Mouse (Mus musculus) thymus, postnatal 4 days (tissue): ENCODE measurements around the gene Qrsl1.
"Not testable (repeated sequence)": the region's sequence is repeated elsewhere in the genome, so short reads cannot be mapped to it uniquely, and the experiment has no call there.

ENCODE experiments used
- DNase-seq: peaks from one replicate; pipeline ENCODE4 v3.0.0; 2021

Gene Qrsl1

GRCm38 (mm10) chr10:43901578-43902194 is at the start of gene Qrsl1, which contains the start of gene Rtn4ip1:
TSS of gene Qrsl1 (minus strand) at chr10:43901745.
TSS of gene Rtn4ip1 (plus strand) at chr10:43901807.
- peak; percentile 93 for DNase-seq

GRCm38 (mm10) chr10:43945435-43945834 is 43.9 kb upstream of the Qrsl1 start:
- no peak for DNase-seq

- no peak for DNase-seq
Measured at GRCm38 (mm10) chr10:43943736-43944135, 42.2 kb upstream of the Qrsl1 start.

GRCm38 (mm10) chr10:43939136-43939662 is 37.7 kb upstream of the Qrsl1 start:
- DNase-seq, result no peak

GRCm38 (mm10) chr10:43928596-43928995 is 27.1 kb upstream of the Qrsl1 start:
- DNase-seq, result no peak

- no peak for DNase-seq
Measured at GRCm38 (mm10) chr10:43927736-43928135, 26.2 kb upstream of the Qrsl1 start.

- not testable (repeated sequence) for DNase-seq
Measured at GRCm38 (mm10) chr10:43925776-43926175, 24.2 kb upstream of the Qrsl1 start.

- DNase-seq, result no peak
Measured at GRCm38 (mm10) chr10:43923096-43923495, 21.6 kb upstream of the Qrsl1 start.

- DNase-seq, result peak; percentile 94
Measured at GRCm38 (mm10) chr10:43918696-43919608, 17.4 kb upstream of the Qrsl1 start.

GRCm38 (mm10) chr10:43916737-43917136 is 15.2 kb upstream of the Qrsl1 start:
- DNase-seq, result no peak

GRCm38 (mm10) chr10:43916181-43916580 is 14.6 kb upstream of the Qrsl1 start:
- no peak for DNase-seq

GRCm38 (mm10) chr10:43912236-43912635 is 10.7 kb upstream of the Qrsl1 start:
- DNase-seq, result no peak

- DNase-seq, result no peak
Measured at GRCm38 (mm10) chr10:43910873-43911142, 9.3 kb upstream of the Qrsl1 start.

GRCm38 (mm10) chr10:43910032-43910872 is 8.7 kb upstream of the Qrsl1 start:
- DNase-seq, result no peak

GRCm38 (mm10) chr10:43904569-43904968 is 3.0 kb upstream of the Qrsl1 start:
- DNase-seq, result no peak

- peak; percentile 17 for DNase-seq
Measured at GRCm38 (mm10) chr10:43900883-43901570, 518 bp downstream of the Qrsl1 start.

GRCm38 (mm10) chr10:43898276-43898675 is 3.3 kb downstream of the Qrsl1 start:
- DNase-seq, result no peak

- no peak for DNase-seq
Measured at GRCm38 (mm10) chr10:43896065-43896464, 5.5 kb downstream of the Qrsl1 start.

- DNase-seq, result no peak
Measured at GRCm38 (mm10) chr10:43892971-43893370, 8.6 kb downstream of the Qrsl1 start.

GRCm38 (mm10) chr10:43888976-43889375 is 12.6 kb downstream of the Qrsl1 start:
- DNase-seq, result no peak

- DNase-seq, result no peak
Measured at GRCm38 (mm10) chr10:43887676-43888075, 13.9 kb downstream of the Qrsl1 start.

GRCm38 (mm10) chr10:43871458-43871857 is 30.1 kb downstream of the Qrsl1 start:
- DNase-seq, result no peak

GRCm38 (mm10) chr10:43870752-43871151 is 30.8 kb downstream of the Qrsl1 start:
- DNase-seq, result peak; percentile 75
